Comparison of ENCODE assay signal across 19 mouse cellular contexts in the genomic region with DNA sequence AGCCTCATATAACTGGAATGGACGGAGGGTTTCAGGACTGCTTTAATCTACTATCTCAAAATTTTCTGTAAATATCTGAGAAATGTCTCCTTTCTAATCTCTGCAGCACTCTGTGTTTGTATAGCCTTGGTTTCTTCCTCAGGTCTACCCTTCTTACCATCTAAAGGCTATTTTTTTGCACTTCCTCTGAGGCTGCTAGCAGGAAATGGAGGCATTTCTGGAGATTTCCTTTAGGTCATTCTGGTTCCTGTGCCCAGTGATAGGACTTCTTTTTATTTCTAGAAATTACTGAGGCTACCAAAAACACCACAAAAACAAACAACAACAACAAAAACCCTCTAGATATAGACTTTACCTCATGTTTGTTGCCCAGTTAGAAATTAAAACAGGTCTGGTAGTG. TPM values are rescaled to one million over a fixed set of nuclear protein-coding genes. Genes with fewer than 3 reads are reported as not detected.
DNase-seq lines count a peak whose midpoint lies in the region; ATAC-seq and TF ChIP-seq lines count a peak whose summit lies in the region.
"Had no signal": no experiment of that assay in that cellular context is flagged by ENCODE, and none has a peak within 500 bp of the region (broad histone marks: within the 10 kb centered on the region; RNA-seq: fewer than 3 reads in every experiment).

No protein-coding gene starts in this region.

- peaks cover 12% of the 10 kb centered on the region for H3K4me1 ChIP-seq in heart, embryonic 12.5 days (replicated peaks)
- H3K4me1 ChIP-seq in kidney, adult 2 months (ENCODE audit: control insufficient read depth, insufficient read depth, low read length), result no peaks in the 10 kb centered on the region
- no peaks in the 10 kb centered on the region for H3K4me1 ChIP-seq in liver, adult 2 months (ENCODE audit: control insufficient read depth, insufficient read depth, low read length)
- H3K4me1 ChIP-seq in liver, embryonic 11.5 days (replicated peaks; ENCODE audit: control insufficient read depth, insufficient read depth, low read length), result peaks cover 22% of the 10 kb centered on the region

- H3K9me3 ChIP-seq in heart, embryonic 12.5 days (replicated peaks), result no peaks in the 10 kb centered on the region
- H3K9me3 ChIP-seq in liver, embryonic 11.5 days (ENCODE audit: control insufficient read depth, low read length), result no peaks in the 10 kb centered on the region
- H3K9me3 ChIP-seq: forebrain, embryonic 15.5 days; hindbrain, embryonic 15.5 days; limb, embryonic 10.5 days; lung, embryonic 15.5 days had no signal

- no peak for DNase-seq in heart, postnatal 4 days
- DNase-seq in kidney, adult 2 months, result peak; percentile 25
- DNase-seq in kidney, postnatal 36 days, result no peak
- no peak for DNase-seq in liver, adult 2 months (ENCODE audit: extremely low read depth, low read depth, low spot score)
- no peak for DNase-seq in liver, embryonic 11.5 days (ENCODE audit: low spot score)
- no peak for DNase-seq in cerebellum, postnatal 36 days
- DNase-seq: adrenal gland, postnatal 25 days; cerebellum, postnatal 14 days; lung, postnatal 36 days; midbrain, embryonic 14.5 days; thymus, adult 18-20 months; thymus, postnatal 36 days had no signal

- WGBS in heart, embryonic 12.5 days, result 71% methylated on average over 1 of the region's 1 CpGs
- WGBS in kidney, adult 2 months, result 75% methylated on average over 1 of the region's 1 CpGs
- WGBS in liver, adult 2 months, result 85% methylated on average over 1 of the region's 1 CpGs
- WGBS in liver, embryonic 11.5 days, result 71% methylated on average over 1 of the region's 1 CpGs
- WGBS in macrophage (ENCODE audit: missing documents), result 93% methylated on average over 1 of the region's 1 CpGs

- no peak overlapping the region for H3K4me3 ChIP-seq in heart, embryonic 12.5 days
- H3K4me3 ChIP-seq in kidney, adult 2 months (ENCODE audit: insufficient read depth, low read depth, low read length), result no peak overlapping the region
- H3K4me3 ChIP-seq in liver, adult 2 months (ENCODE audit: insufficient read depth, low read depth, low read length), result no peak overlapping the region
- no peak overlapping the region for H3K4me3 ChIP-seq in liver, embryonic 11.5 days (ENCODE audit: low read depth, low read length)
- no peak overlapping the region for H3K4me3 ChIP-seq in macrophage (ENCODE audit: inconsistent target)
- H3K4me3 ChIP-seq: forebrain, embryonic 15.5 days; hindbrain, embryonic 15.5 days; limb, embryonic 10.5 days; lung, embryonic 15.5 days had no signal

- TF ChIP-seq POLR2A in kidney, adult 2 months (IDR thresholded peaks at IDR 0.05; ENCODE audit: low read depth, low read length), result no peak
- TF ChIP-seq POLR2A in liver, adult 2 months (IDR thresholded peaks at IDR 0.05; ENCODE audit: extremely low read depth, insufficient read depth, low read length), result no peak

- peaks cover 7% of the 10 kb centered on the region for H3K79me2 ChIP-seq in liver, adult 2 months (ENCODE audit: control insufficient read depth, insufficient read depth, low read length)
- H3K79me2 ChIP-seq in macrophage (ENCODE audit: inconsistent target), result peaks cover 8% of the 10 kb centered on the region

- H3K27ac ChIP-seq in heart, embryonic 12.5 days (ENCODE audit: poor library complexity, severe bottlenecking), result peak overlapping the region; percentile 32
- H3K27ac ChIP-seq in kidney, adult 2 months (ENCODE audit: insufficient read depth, low read depth, low read length), result 0 out of 2 replicates have a peak overlapping the region, but pooled peaks have one; percentile 26
- peak overlapping the region; percentile 66 for H3K27ac ChIP-seq in liver, adult 2 months (replicated peaks; ENCODE audit: insufficient read depth, low read depth, low read length)
- no peak overlapping the region; the same call in none of the 2 replicates for H3K27ac ChIP-seq in liver, embryonic 11.5 days (ENCODE audit: low read depth, low read length)
- peak overlapping the region; percentile 22; the same call in 1 of the 2 replicates for H3K27ac ChIP-seq in macrophage
- H3K27ac ChIP-seq: forebrain, embryonic 15.5 days; hindbrain, embryonic 15.5 days; liver, embryonic 14.5 days; lung, embryonic 15.5 days had no signal

- ATAC-seq in heart, embryonic 12.5 days (ENCODE audit: insufficient number of reproducible peaks, low FRiP score), result no peak
- ATAC-seq in liver, embryonic 11.5 days (replicated peaks; ENCODE audit: low FRiP score), result no peak
- ATAC-seq: forebrain, embryonic 15.5 days had no signal

- no peaks in the 10 kb centered on the region for H3K36me3 ChIP-seq in heart, embryonic 12.5 days
- no peaks in the 10 kb centered on the region for H3K36me3 ChIP-seq in kidney, adult 2 months (ENCODE audit: control insufficient read depth, insufficient read depth, low read length)
- no peaks in the 10 kb centered on the region for H3K36me3 ChIP-seq in liver, adult 2 months (ENCODE audit: control insufficient read depth, insufficient read depth, low read length)
- H3K36me3 ChIP-seq in liver, embryonic 11.5 days (ENCODE audit: control insufficient read depth, insufficient read depth, low read length), result no peaks in the 10 kb centered on the region
- no peaks in the 10 kb centered on the region for H3K36me3 ChIP-seq in macrophage (ENCODE audit: inconsistent target)
- H3K36me3 ChIP-seq: forebrain, embryonic 15.5 days; hindbrain, embryonic 15.5 days; limb, embryonic 10.5 days; lung, embryonic 15.5 days had no signal

- no peak overlapping the region for H3K9ac ChIP-seq in heart, embryonic 12.5 days
- no peak overlapping the region for H3K9ac ChIP-seq in liver, adult 2 months (ENCODE audit: low read depth, low read length)
- no peak overlapping the region for H3K9ac ChIP-seq in liver, embryonic 11.5 days (ENCODE audit: low read depth, low read length)
- H3K9ac ChIP-seq: forebrain, embryonic 15.5 days; hindbrain, embryonic 15.5 days; liver, embryonic 14.5 days; lung, embryonic 15.5 days had no signal

- H3K27me3 ChIP-seq in heart, embryonic 12.5 days (replicated peaks), result no peaks in the 10 kb centered on the region
- no peaks in the 10 kb centered on the region for H3K27me3 ChIP-seq in kidney, adult 2 months (replicated peaks; ENCODE audit: control insufficient read depth, insufficient read depth, low read length)
- H3K27me3 ChIP-seq in liver, adult 2 months (ENCODE audit: control insufficient read depth, insufficient read depth, low read length), result no peaks in the 10 kb centered on the region
- no peaks in the 10 kb centered on the region for H3K27me3 ChIP-seq in liver, embryonic 11.5 days (replicated peaks; ENCODE audit: control insufficient read depth, insufficient read depth, low read length)
- H3K27me3 ChIP-seq: forebrain, embryonic 15.5 days; hindbrain, embryonic 15.5 days; lung, embryonic 15.5 days had no signal

- no peak overlapping the region for H3K4me2 ChIP-seq in heart, embryonic 12.5 days
- H3K4me2 ChIP-seq in liver, embryonic 11.5 days, result no peak overlapping the region
- H3K4me2 ChIP-seq: forebrain, embryonic 15.5 days; hindbrain, embryonic 15.5 days; lung, embryonic 15.5 days had no signal

- TF ChIP-seq CTCF in kidney, adult 2 months (conservative IDR thresholded peaks at IDR 0.05; ENCODE audit: insufficient read depth, insufficient read length, low read depth, low read length), result no peak
- no peak for TF ChIP-seq CTCF in liver, adult 2 months (IDR thresholded peaks at IDR 0.05; ENCODE audit: low read depth, low read length)

RNA-seq across cellular contexts. Expression of a gene that starts 4.3 kb away (rescaled TPM):
- polyA plus RNA-seq in heart, embryonic 12.5 days (2016; fragmentation: Nextera tagmentation; extraction: Ambion mirVana), result 68.1 and 68.8 TPM in 2 replicates
- 10 to 100 TPM; 33.5 to 37.6 TPM for total RNA-seq in heart, postnatal 4 days (2021)
- 7.7 and 10.4 TPM in 2 replicates for polyA plus RNA-seq in kidney, adult 2 months (2012; rRNA removed)
- total RNA-seq in liver, adult 2 months (2014; rRNA removed), result 115 and 162 TPM in 2 replicates
- polyA plus RNA-seq in liver, adult 2 months (2012; rRNA removed), result 61.4 and 133 TPM in 2 replicates
- 109 and 114 TPM in 2 replicates for polyA plus RNA-seq in liver, embryonic 11.5 days (2014; fragmentation: Nextera tagmentation; extraction: Ambion mirVana)
- total RNA-seq in macrophage (2018; cell fraction: chromatin; rRNA removed), result 100 to 1,000 TPM in 2 of 26 experiments, 10 to 100 TPM in 21, 1 to 10 TPM in 3; 6.6 to 157 (median 26.2) TPM
- total RNA-seq in macrophage (2018; cell fraction: cytosol; rRNA removed), result 100 to 1,000 TPM in 1 of 26 experiments, 10 to 100 TPM in 25; 16.9 to 133 (median 47.2) TPM
- 100 to 1,000 TPM in 4 of 26 experiments, 10 to 100 TPM in 22; 13.1 to 212 (median 57.6) TPM for total RNA-seq in macrophage (2018; cell fraction: nucleus; rRNA removed)
- 13.3 to 105 TPM (median 18.9 TPM) in 3 replicates for polyA plus RNA-seq in macrophage (2018)
